Mouse (Mus musculus): ENCODE results near the gene Rxfp2.

DNA sequence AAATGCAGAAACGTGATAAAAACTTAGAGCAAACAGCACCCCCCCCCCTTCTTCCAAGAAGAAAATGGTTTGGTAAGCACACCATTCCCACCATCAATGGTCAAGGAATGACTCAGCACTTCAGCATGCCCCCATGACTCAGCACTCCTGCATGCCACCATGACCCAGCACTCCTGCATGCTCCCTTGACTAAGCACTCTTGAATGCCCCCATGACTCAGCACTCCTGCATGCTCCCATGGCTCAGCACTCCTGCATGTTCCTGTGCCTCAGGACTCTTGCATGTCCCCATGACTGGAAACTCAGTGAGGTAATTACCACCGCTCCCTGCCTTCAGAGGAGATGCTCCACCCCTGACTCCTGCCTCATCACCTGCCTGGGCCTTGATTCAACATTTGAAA is 41.4 kb upstream of the Rxfp2 start:
- TF ChIP-seq CTCF (IDR thresholded peaks at IDR 0.05; ENCODE audit: control insufficient read depth, insufficient read depth, insufficient read length) (no peak), USF1 (IDR thresholded peaks at IDR 0.05; ENCODE audit: low read depth) (no peak), MYOG (IDR thresholded peaks at IDR 0.05; ENCODE audit: control insufficient read depth, extremely low read depth, insufficient read length) (no peak), CEBPB (IDR thresholded peaks at IDR 0.05; ENCODE audit: low read depth) (no peak), MAX (IDR thresholded peaks at IDR 0.05) (no peak), MYOD1 (IDR thresholded peaks at IDR 0.05; ENCODE audit: control insufficient read depth, insufficient read length, low read depth) (no peak), FOSL1 (IDR thresholded peaks at IDR 0.05; ENCODE audit: insufficient read depth, low read length, poor library complexity, severe bottlenecking) (no peak)

All from C2C12 (cell line).